Mouse (Mus musculus): ENCODE measurements around the gene Ifitm3. TPM values are rescaled to one million over a fixed set of nuclear protein-coding genes. Genes with fewer than 3 reads are reported as not detected.

Gene Ifitm3
- polyA plus RNA-seq, 1 experiment: 1,773 TPM

DNA sequence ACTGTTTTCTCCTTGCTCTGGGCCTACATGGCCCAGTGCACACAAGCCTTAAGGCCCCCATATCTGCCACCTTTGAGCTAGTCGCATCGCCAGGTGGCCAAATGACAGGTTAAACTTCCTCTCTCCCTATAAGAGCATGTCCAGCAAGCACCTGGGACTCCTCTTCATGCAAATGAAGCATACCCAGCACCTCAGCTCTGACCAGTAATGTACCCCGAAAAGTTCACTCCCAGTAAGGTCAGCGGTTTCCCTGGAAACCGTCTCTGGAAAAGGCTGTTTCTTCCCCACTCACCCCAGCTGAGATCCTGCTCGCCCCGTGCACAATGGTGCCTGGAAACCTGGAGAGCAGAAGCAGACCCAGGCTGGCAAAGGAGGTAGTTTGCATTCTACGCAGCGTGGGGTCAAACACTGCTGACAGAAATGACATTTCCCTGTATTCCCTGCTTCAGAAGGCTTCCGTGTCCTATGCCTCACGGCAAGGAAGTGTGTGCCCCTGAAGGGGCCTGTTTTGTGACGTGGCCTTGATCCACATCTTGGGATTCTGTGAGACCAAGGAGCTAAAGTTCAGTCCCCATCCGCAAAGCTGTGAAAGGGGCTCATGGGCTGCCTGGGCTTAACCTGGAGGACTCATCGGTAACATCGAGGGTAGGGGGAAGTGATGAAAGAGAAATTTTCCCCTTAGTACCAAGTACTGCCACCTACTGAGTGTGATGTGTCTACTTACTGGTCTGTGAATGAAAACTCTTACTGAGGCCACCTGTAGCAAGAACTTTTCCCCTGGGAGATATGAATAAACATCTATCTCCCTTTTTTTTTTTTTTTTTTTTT lies 9.5 kb downstream of the Ifitm3 start:
- Histone ChIP-seq H3K4me3 (ENCODE audit: insufficient read depth, low read length) (no peak overlapping the region), H3K4me1 (ENCODE audit: control insufficient read depth, insufficient read depth, low read length) (peaks cover 25% of the 10 kb centered on the region), H3K27ac (ENCODE audit: insufficient read depth, low read depth, low read length) (no peak overlapping the region)
- TF ChIP-seq POLR2A (IDR thresholded peaks at IDR 0.05; ENCODE audit: borderline replicate concordance, low read depth, low read length): no peak
- no peak for TF ChIP-seq CTCF (IDR thresholded peaks at IDR 0.05; ENCODE audit: low read depth, low read length)

DNA sequence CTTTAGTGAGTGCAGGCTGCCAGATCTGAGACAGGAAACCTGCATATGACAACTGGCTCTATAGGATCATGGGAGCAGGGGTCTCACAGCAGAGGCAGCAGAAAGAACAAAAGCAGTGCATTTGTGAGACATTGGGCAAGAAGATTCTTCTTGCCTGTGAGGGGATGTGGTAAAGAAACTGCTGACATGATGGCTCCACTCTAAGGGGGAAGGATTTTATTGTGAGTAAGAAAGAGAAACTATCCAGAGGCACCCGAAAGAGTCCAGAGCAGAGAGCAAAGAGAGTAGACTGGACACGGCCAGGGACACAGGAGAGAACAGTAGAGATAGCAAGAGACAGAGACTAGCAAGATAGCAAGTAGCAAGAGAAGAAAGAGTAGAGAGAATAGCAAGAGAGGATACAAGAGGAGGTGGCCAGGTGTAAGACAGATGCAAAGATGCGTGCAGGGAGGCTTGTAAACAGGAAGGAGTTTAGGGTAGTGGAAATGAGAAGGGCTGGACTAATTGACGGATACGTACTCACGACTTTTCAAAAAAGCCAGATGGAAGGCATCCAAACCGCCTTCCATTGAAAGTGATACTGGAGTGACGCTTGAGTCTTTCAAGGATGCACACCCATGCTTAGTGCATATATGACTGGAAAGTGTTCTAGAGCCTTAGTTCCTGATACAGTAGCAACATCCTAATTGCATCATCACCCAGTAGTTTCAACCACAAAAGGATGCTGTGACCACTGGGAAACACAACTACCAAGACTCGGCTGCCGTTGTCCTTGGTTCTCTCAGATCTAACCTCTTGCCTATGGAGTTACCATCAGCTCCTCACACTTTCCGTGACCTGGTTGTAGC lies 11.5 kb downstream of the Ifitm3 start:
- Histone ChIP-seq H3K27ac (ENCODE audit: insufficient read depth, low read depth, low read length) (peak overlapping the region; percentile 80), H3K4me3 (ENCODE audit: insufficient read depth, low read length) (peak overlapping the region; percentile 39)
- TF ChIP-seq CTCF (IDR thresholded peaks at IDR 0.05; ENCODE audit: low read depth, low read length) (no peak), POLR2A (IDR thresholded peaks at IDR 0.05; ENCODE audit: borderline replicate concordance, low read depth, low read length) (no peak)

DNA sequence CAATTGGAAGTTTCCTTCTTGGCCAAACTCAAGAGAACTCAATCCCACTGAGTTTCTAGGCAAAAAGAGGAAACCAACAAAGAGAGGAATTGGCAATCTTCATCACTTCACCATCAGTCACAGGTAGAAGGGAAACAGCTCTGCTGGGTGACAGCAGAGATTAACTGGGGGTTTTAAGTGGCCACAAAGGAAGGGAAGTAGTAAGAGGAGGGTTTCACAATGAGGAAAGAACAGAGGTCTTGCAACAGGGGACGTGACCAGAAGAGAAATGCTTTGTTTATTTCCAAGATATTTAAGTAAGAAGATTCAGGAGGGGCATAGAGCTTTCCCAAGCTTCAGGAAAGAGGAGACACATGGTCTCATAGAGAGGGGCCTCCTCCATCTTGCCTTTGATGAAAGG lies 12.8 kb downstream of the Ifitm3 start:
- no peak overlapping the region for H3K4me3 ChIP-seq (ENCODE audit: insufficient read depth, low read length)
- peaks cover 25% of the 10 kb centered on the region for H3K4me1 ChIP-seq (ENCODE audit: control insufficient read depth, insufficient read depth, low read length)
- TF ChIP-seq POLR2A (IDR thresholded peaks at IDR 0.05; ENCODE audit: borderline replicate concordance, low read depth, low read length): no peak
- no peak for TF ChIP-seq CTCF (IDR thresholded peaks at IDR 0.05; ENCODE audit: low read depth, low read length)
- peak overlapping the region; percentile 68 for H3K27ac ChIP-seq (ENCODE audit: insufficient read depth, low read depth, low read length)

More for the DNA sequence above, 11.5 kb downstream of the Ifitm3 start:
- peaks cover 25% of the 10 kb centered on the region for H3K4me1 ChIP-seq (ENCODE audit: control insufficient read depth, insufficient read depth, low read length)

DNA sequence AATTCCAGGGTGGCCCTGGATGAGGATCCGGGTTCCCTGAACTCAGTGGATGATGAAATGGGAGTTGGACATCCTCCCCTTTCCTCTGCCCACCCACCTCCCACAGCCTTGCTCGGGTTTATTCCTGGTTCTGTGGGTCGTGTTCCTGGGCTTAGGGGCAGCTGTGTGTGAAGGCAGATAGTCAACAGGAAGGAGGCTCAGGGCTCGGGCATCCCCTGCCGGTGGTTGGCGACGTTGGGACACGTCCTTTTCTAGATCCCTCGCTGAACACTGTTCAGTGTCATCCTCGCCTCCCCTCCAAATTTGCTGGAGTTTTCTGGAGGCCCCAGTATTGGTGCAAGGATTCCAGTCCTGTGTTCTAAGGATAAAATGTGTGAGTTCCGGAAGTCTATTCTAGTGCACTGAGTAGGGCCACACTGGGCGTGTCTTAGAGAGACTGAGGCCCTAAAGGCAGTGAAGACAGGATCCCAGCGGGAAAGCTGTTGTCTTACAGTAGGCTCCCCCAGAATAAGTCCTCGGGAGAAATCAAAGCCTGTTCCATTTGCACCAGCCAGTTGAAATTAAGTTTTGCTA lies 19.4 kb downstream of the Ifitm3 start:
- TF ChIP-seq CTCF (IDR thresholded peaks at IDR 0.05; ENCODE audit: low read depth, low read length) (no peak), POLR2A (IDR thresholded peaks at IDR 0.05; ENCODE audit: borderline replicate concordance, low read depth, low read length) (no peak)
- peaks cover 20% of the 10 kb centered on the region for H3K4me1 ChIP-seq (ENCODE audit: control insufficient read depth, insufficient read depth, low read length)
- peak overlapping the region; percentile 51 for H3K27ac ChIP-seq (ENCODE audit: insufficient read depth, low read depth, low read length)
- no peak overlapping the region for H3K4me3 ChIP-seq (ENCODE audit: insufficient read depth, low read length)

DNA sequence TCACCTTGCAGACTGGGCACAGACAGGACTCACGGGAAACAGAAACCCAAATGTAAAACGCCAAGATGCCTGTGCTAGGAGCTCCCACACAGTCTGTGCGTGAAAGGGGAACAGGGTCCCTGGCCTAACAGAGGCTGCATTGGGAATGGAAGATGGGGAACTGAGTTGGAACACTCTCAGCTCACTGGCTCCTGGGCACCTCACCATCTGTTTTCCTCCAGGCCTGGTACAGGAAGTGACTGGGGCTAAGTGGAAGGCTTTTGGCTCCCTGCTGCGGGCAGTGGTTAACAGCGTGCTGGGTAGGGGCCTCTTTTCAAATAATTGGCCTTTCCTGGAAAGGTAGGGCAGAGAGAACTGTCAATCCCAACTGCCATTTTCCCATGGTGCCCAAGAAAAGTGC lies 19.9 kb downstream of the Ifitm3 start:
- TF ChIP-seq POLR2A (IDR thresholded peaks at IDR 0.05; ENCODE audit: borderline replicate concordance, low read depth, low read length) (no peak), CTCF (IDR thresholded peaks at IDR 0.05; ENCODE audit: low read depth, low read length) (no peak)
- no peak overlapping the region for H3K4me3 ChIP-seq (ENCODE audit: insufficient read depth, low read length)
- peaks cover 20% of the 10 kb centered on the region for H3K4me1 ChIP-seq (ENCODE audit: control insufficient read depth, insufficient read depth, low read length)
- peak overlapping the region; percentile 51 for H3K27ac ChIP-seq (ENCODE audit: insufficient read depth, low read depth, low read length)

DNA sequence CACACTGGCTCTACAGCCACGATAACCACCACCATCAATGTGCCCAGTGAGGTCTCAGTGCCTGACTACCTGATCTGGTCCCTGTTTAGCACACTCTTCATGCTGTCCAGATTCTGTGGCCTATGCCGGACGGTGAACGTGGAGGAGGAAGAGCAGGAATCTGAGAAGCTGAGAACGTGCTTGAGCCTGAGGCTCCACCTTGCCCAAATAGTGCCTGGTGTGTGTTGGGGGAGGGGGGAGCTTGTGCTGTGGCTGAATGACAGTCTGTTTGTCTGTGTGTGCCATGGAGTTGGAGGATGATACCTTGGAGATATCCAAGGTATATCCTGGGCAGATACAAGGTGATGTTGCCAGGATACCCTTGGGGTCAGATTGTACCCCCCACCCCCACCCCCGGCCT lies 20.4 kb downstream of the Ifitm3 start:
- Histone ChIP-seq H3K4me3 (ENCODE audit: insufficient read depth, low read length) (no peak overlapping the region), H3K27ac (ENCODE audit: insufficient read depth, low read depth, low read length) (peak overlapping the region; percentile 22; the same call in 1 of the 2 replicates), H3K4me1 (ENCODE audit: control insufficient read depth, insufficient read depth, low read length) (peaks cover 20% of the 10 kb centered on the region)
- TF ChIP-seq POLR2A (IDR thresholded peaks at IDR 0.05; ENCODE audit: borderline replicate concordance, low read depth, low read length): no peak
- no peak for TF ChIP-seq CTCF (IDR thresholded peaks at IDR 0.05; ENCODE audit: low read depth, low read length)

DNA sequence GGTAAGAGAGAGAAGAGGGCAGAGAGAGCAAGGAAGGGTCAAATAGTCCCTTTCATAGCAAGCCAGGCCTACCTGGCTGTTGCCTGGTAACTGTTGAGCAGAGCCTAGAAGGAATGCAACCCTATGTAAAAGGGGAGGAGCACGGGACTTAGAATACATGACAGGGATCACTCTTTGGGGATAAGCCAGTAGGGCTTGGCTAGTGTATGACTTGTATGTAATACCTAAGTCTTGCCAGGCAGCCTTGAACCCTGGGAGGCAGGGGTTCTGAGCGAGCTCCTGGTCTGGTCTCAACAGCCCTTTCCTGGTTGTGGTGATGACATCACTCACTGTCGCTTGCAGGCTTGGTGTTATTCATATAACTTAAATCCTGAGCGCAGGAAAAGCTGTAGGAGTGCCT lies 21.5 kb downstream of the Ifitm3 start:
- Histone ChIP-seq H3K4me3 (ENCODE audit: insufficient read depth, low read length) (no peak overlapping the region), H3K27ac (ENCODE audit: insufficient read depth, low read depth, low read length) (no peak overlapping the region), H3K4me1 (ENCODE audit: control insufficient read depth, insufficient read depth, low read length) (peaks cover 20% of the 10 kb centered on the region)
- TF ChIP-seq POLR2A (IDR thresholded peaks at IDR 0.05; ENCODE audit: borderline replicate concordance, low read depth, low read length) (no peak), CTCF (IDR thresholded peaks at IDR 0.05; ENCODE audit: low read depth, low read length) (no peak)

DNA sequence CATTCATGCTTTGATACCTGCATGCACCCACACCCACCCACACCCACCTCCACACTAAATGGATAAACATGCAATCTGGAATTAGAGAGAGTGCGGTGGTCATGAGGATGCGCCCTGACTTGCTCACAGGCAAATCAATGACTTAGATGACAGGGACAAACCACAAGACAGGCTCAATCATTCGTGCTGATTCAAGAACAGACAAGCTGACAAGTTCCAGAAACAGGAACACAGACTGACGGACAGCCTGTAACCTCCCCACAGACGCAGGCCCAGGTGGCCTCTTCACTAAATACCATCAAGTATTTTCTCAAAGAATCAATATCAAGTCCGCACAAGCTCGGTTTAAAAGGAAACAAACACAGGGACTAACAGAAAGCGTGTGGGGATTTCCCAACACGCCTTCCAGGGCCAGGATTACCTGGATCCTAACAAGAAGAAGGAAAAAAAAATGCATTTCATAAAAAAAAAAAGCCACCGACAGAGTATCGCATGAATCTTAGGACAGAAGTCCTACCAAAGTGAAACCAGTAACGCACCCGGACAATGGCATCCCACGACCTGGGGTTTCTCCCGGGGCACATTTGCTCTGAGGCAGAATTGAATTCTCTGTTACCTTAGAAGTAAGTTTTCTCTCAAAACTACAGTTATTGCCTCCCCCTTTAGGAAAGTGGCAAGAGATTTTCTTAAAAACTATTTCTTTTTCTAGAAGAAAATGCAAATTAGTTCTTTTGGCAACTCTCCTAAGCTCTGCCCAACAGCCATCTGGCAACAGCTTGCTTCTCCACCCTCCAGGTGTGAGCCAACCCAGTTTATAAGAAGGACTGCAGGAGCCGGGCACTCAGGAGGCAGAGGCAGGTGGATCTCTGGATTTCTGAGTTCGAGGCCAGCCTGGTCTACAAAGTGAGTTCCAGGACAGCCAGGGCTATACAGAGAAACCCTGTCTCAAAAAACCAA lies 23.1 kb downstream of the Ifitm3 start:
- Histone ChIP-seq H3K4me3 (ENCODE audit: insufficient read depth, low read length) (no peak overlapping the region), H3K4me1 (ENCODE audit: control insufficient read depth, insufficient read depth, low read length) (peaks cover 21% of the 10 kb centered on the region), H3K27ac (ENCODE audit: insufficient read depth, low read depth, low read length) (no peak overlapping the region)
- TF ChIP-seq CTCF (IDR thresholded peaks at IDR 0.05; ENCODE audit: low read depth, low read length) (no peak), POLR2A (IDR thresholded peaks at IDR 0.05; ENCODE audit: borderline replicate concordance, low read depth, low read length) (no peak)

DNA sequence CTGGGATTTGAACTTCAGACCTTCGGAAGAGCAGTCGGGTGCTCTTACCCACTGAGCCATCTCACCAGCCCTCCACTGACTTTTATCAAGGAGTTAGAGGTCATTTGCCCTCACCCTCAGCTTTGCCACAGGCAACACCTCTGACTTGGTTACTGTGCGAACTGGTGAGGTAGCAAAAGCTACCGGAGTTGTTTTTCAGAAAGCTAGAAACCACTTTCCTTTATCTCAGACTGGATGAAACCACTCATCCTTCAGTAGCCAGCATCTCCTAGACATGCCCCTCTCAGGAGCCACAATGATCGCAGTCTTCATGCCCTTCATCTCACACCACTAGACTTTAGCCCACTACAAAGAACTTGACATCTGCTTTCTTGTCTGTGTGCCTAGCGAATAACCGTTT lies 27.6 kb downstream of the Ifitm3 start:
- no peak overlapping the region for H3K27ac ChIP-seq (ENCODE audit: insufficient read depth, low read depth, low read length)
- peaks cover 16% of the 10 kb centered on the region for H3K4me1 ChIP-seq (ENCODE audit: control insufficient read depth, insufficient read depth, low read length)
- no peak for TF ChIP-seq CTCF (IDR thresholded peaks at IDR 0.05; ENCODE audit: low read depth, low read length)
- H3K4me3 ChIP-seq (ENCODE audit: insufficient read depth, low read length): no peak overlapping the region
